Mouse (Mus musculus) intestine, embryonic 14.5 days (tissue): ENCODE data around the gene Snn. TPM values are rescaled to one million over a fixed set of nuclear protein-coding genes. Genes with fewer than 3 reads are reported as not detected.

Source experiments
- ATAC-seq: fragments of 200-750 bp; cut with Nextera tagmentation; replicated peaks from 2 replicates; pipeline ENCODE4 v1.8.0; 2017; ENCODE audit warnings: low read depth, moderate number of reproducible peaks, moderate TSS enrichment, moderate library complexity; ENCODE audit not compliant: low FRiP score, low TSS enrichment
- DNase-seq: peaks from one replicate; pipeline ENCODE4 v3.0.0-alpha.2; 2018; ENCODE audit warnings: low spot score
- H3K27ac ChIP-seq: fragments of 300-500 bp; sonication (generic); 2 replicates; pipeline ENCODE4 v1.5.1; 2014; ENCODE audit warnings: low read depth, mild to moderate bottlenecking, control low read depth
- H3K27me3 ChIP-seq: fragments of 300-500 bp; sonication (generic); replicated peaks from 2 replicates; pipeline ENCODE4 v1.6.1; 2014; ENCODE audit warnings: low read length, control low read depth; ENCODE audit not compliant: control insufficient read depth, insufficient read depth
- H3K36me3 ChIP-seq: fragments of 300-500 bp; sonication (generic); 2 replicates; pipeline ENCODE4 v1.6.1; 2014; ENCODE audit warnings: low read length, control low read depth; ENCODE audit not compliant: control insufficient read depth, insufficient read depth
- H3K4me1 ChIP-seq: fragments of 300-500 bp; sonication (generic); replicated peaks from 2 replicates; pipeline ENCODE4 v1.6.1; 2014; ENCODE audit warnings: low read length, control low read depth, mixed read lengths; ENCODE audit not compliant: control insufficient read depth, insufficient read depth
- H3K4me2 ChIP-seq: fragments of 300-500 bp; sonication (generic); 2 replicates; pipeline ENCODE4 v1.6.1; 2014; ENCODE audit warnings: low read length
- H3K4me3 ChIP-seq: fragments of 300-500 bp; sonication (generic); 2 replicates; pipeline ENCODE4 v1.5.1; 2014; ENCODE audit warnings: low read depth, low read length, control low read depth, mixed read lengths
- H3K9ac ChIP-seq: fragments of 300-500 bp; sonication (generic); 2 replicates; pipeline ENCODE4 v1.6.1; 2014; ENCODE audit warnings: mild to moderate bottlenecking, low read length
- H3K9me3 ChIP-seq: fragments of 300-500 bp; sonication (generic); 2 replicates; pipeline ENCODE4 v1.6.1; 2016; ENCODE audit warnings: low read length, control low read depth; ENCODE audit not compliant: control insufficient read depth
- WGBS: fragments of 180-500 bp; shearing (Covaris S2); extraction: QIAGEN DNeasy Blood & Tissue Kit; methylation state at CpG from one replicate; pipeline ENCODE4 v1.1.7; 2014; 5-methylcytosine and 5-hydroxymethylcytosine counted together
- polyA plus RNA-seq: library from polyadenylated mRNA; unstranded; fragments of >200 nt; fragmentation: Nextera tagmentation; extraction: Ambion mirVana; gene quantifications from 2 replicates; pipeline ENCODE4 v1.2.1, GENCODE M21; 2014

Gene Snn
- polyA plus RNA-seq, 1 experiment from 2014 or later = 33.7 TPM

DNA sequence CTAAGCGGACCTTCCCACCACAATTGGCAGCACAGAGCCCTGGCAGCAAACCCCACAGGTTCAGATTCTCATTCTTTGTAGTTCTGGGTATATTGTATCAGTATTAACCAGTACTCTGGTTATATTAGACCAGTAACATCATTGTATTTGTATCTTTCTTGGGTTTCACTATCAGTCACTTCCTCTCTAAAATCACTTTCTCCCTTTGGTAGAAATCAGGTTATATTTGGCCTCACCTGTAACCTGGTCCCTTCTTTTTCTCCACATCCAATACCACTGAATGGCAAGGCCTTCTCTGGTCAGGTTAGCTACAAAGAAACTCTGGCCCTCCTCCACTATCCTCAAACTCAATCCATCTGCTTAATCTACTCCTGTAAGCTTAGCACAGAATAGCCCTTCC, 44.2 kb downstream of the Snn start:
- Histone ChIP-seq H3K36me3 (peaks cover 37% of the 10 kb centered on the region), H3K27me3 (no peaks in the 10 kb centered on the region), H3K4me3 (no peak overlapping the region), H3K4me1 (no peaks in the 10 kb centered on the region), H3K9ac (no peak overlapping the region), H3K27ac (no peak overlapping the region), H3K4me2 (no peak overlapping the region), H3K9me3 (no peaks in the 10 kb centered on the region)
- no peak for DNase-seq
- ATAC-seq = no peak
- WGBS = 87% methylated on average over 1 of the region's 1 CpGs

GRCm38 (mm10) chr16:11109198-11109740, 48.5 kb downstream of the Snn start:
- ATAC-seq = no peak
- H3K27me3 ChIP-seq = no peaks in the 10 kb centered on the region
- peaks cover 27% of the 10 kb centered on the region for H3K36me3 ChIP-seq
- no peaks in the 10 kb centered on the region for H3K9me3 ChIP-seq
- no peaks in the 10 kb centered on the region for H3K4me1 ChIP-seq
- no peak overlapping the region for H3K27ac ChIP-seq
- DNase-seq = no peak
- H3K9ac ChIP-seq = no peak overlapping the region
- WGBS = 64% methylated on average over 4 of the region's 4 CpGs
- H3K4me3 ChIP-seq = no peak overlapping the region
- H3K4me2 ChIP-seq = no peak overlapping the region

DNA sequence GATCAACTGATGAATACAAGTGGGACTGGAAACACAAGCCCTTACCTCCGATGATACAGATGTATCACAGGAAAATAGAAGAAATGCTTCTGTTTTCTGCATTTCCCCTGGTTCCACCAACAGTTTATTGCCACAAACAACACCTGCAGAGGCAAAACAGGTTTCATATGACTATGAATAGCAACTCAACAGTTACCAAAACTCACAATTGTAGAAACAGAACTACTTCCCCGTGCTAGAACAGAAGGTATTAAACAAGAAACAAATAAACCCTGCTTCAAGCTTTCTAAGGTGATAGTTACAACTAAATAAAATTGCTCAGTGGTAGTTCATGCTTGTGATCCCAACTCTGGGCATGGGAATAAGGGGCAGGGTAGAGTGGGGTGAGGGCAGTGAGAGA, 61.9 kb downstream of the Snn start:
- no peak overlapping the region for H3K4me2 ChIP-seq
- no peaks in the 10 kb centered on the region for H3K27me3 ChIP-seq
- H3K27ac ChIP-seq = no peak overlapping the region
- no peak for ATAC-seq
- H3K4me3 ChIP-seq = no peak overlapping the region
- no peak overlapping the region for H3K9ac ChIP-seq
- WGBS = 87% methylated on average over 2 of the region's 2 CpGs
- DNase-seq = no peak
- H3K9me3 ChIP-seq = no peaks in the 10 kb centered on the region
- H3K36me3 ChIP-seq = peaks cover 68% of the 10 kb centered on the region
- H3K4me1 ChIP-seq = no peaks in the 10 kb centered on the region

DNA sequence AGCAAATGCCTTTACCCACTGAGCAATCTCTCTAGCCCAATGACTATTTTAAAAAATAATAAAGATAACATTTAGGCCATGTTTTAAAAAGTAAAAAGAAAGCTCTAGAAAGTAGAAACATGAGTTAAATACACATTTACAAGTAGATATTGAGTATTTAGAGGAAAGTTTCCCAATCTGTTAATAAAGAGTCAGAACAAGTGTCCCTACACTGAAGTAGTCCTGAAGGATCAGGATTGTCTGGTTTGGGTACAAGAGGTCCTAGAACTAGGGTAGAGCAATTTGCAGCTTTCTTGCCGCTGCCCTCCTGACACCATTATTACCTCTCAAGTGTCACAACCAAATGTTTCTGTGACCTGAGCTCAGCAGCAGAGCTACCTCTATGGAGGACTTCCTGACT, 63.4 kb downstream of the Snn start:
- no peaks in the 10 kb centered on the region for H3K27me3 ChIP-seq

More for the DNA sequence above, 63.4 kb downstream of the Snn start:
- 89% methylated on average over 1 of the region's 1 CpGs for WGBS
- ATAC-seq (no peak), DNase-seq (no peak)
- H3K27ac ChIP-seq = no peak overlapping the region
- H3K4me1 ChIP-seq = no peaks in the 10 kb centered on the region
- no peaks in the 10 kb centered on the region for H3K9me3 ChIP-seq
- H3K36me3 ChIP-seq = peaks cover 66% of the 10 kb centered on the region
- H3K4me2 ChIP-seq = no peak overlapping the region
- no peak overlapping the region for H3K9ac ChIP-seq
- no peak overlapping the region for H3K4me3 ChIP-seq

Other genes with a start within 250 kb of the Snn start
- not detected in 2 replicates for gene Gm11172, start 248.0 kb upstream of the Snn start, polyA plus RNA-seq
- 3.7 and 3.9 TPM in 2 replicates for gene Rmi2, start 225.9 kb upstream of the Snn start, polyA plus RNA-seq
- gene Litaf, start 5.2 kb downstream of the Snn start, polyA plus RNA-seq = 106 and 112 TPM in 2 replicates
- 34.8 and 39.2 TPM in 2 replicates for gene Txndc11, start 73.7 kb downstream of the Snn start, polyA plus RNA-seq
- 94.7 and 107 TPM in 2 replicates for gene Zc3h7a, start 115.4 kb downstream of the Snn start, polyA plus RNA-seq
- gene Rsl1d1, start 142.4 kb downstream of the Snn start, polyA plus RNA-seq = 216 and 230 TPM in 2 replicates
- gene Gspt1, start 193.4 kb downstream of the Snn start, polyA plus RNA-seq = 90.4 and 92.3 TPM in 2 replicates